Mouse (Mus musculus) heart, adult 8-10 months (tissue): Measurements from ENCODE around the gene Gpr152. TPM values are rescaled to one million over a fixed set of nuclear protein-coding genes. Genes with fewer than 3 reads are reported as not detected.

Experiments
- DNase-seq: peaks from one replicate; pipeline ENCODE4 v3.0.0; 2022; ENCODE audit warnings: low spot score
- total RNA-seq, 4 experiments: library from RNA; stranded (reverse); gene quantifications; 2 replicates each; pipeline ENCODE4 v1.2.4; 2022

The Gpr152 gene
- total RNA-seq, 4 experiments from 2014 or later = not detected

- no peak for DNase-seq
These were observed 32.1 kb downstream of the Gpr152 start for GRCm38 (mm10) chr19:4171393-4172290.

- no peak for DNase-seq
These were observed 33.3 kb downstream of the Gpr152 start for GRCm38 (mm10) chr19:4172925-4173324.

DNA sequence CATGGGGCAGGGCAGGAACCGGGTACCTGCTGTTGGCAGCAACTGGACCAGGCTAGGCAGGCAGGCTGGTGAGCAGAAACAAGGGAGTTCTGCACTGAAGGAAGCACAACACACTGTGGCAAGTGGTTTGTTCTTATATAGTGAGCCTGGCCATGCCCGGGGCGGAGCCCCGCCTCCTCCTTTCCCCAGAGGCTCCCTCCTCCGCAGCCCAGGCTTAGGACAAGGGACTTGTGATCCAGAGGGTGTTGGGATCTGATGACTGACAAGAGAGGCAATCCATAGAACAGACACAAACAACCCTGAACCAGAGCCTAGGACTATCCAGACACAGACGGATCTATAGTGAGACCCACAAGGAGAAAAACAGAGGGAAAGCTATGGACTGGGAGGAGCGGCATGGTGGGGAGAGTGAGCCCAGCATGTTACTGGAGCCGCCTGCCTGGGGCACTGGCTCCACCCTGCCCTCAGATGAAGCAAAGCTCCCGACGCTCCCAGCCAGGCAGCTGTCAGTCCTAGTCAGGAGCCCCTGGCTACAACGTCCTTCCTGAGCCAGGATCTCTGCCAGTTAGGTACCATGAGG is 35.9 kb downstream of the Gpr152 start, which contains the start of gene Carns1:
Carns1 (minus strand) TSS at position 112 of the 580 bp plus-strand sequence.
- no peak for DNase-seq

DNA sequence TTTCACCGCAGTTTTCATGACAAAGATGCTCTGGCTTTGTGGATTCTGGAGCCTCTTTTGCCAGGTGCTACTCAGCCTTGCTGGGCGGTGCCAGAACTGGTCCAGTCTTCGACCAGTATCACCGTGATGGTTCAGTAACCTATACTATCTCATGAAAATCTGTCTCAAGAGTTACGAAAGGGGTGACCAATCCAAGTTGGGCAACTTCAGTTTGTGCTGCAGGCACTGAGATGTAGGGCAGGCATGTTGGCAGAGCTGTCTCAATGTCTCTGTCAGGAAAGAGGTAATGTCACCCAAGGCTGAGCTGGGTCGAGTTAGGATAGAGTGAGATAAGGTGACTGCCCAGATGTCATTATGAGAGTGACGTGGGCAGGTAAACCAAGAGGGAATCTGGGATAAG is 40.8 kb downstream of the Gpr152 start:
- no peak for DNase-seq

- DNase-seq = no peak
These were observed 42.3 kb downstream of the Gpr152 start for GRCm38 (mm10) chr19:4181892-4182291.

- no peak for DNase-seq
These were observed 44.1 kb downstream of the Gpr152 start for GRCm38 (mm10) chr19:4183689-4184088.

- no peak for DNase-seq
These were observed 45.7 kb downstream of the Gpr152 start for GRCm38 (mm10) chr19:4184976-4185975.

GRCm38 (mm10) chr19:4187303-4187702 is 47.7 kb downstream of the Gpr152 start:
- DNase-seq = no peak

DNA sequence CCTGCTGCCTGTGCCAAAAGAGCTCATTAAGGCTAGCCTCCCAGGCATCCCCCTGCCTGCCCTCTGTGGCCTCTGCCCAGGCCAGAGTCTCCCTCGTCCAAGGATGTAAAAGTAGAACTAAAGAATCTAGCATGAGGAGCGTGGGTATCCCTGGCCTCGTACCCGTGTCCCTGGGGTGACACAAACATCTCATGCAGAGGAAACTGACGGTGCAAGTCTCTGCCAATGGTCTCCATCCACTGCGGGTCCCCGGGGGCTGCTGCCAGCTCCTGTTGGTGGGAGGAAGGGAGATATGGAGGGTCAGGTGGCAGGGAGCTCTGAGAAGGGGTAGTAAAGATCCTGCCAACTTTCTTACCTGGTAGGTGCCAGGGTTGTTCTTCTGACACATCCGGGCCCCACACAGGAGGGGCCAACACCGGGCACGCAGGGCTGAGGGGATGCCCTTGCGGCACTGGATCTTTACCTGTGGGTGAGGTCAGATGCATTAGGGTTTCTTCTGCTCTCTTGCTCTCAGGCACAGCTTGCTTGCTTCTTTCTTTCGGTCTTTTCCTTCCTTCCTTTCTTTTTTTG is 49.5 kb downstream of the Gpr152 start:
- DNase-seq = no peak

DNA sequence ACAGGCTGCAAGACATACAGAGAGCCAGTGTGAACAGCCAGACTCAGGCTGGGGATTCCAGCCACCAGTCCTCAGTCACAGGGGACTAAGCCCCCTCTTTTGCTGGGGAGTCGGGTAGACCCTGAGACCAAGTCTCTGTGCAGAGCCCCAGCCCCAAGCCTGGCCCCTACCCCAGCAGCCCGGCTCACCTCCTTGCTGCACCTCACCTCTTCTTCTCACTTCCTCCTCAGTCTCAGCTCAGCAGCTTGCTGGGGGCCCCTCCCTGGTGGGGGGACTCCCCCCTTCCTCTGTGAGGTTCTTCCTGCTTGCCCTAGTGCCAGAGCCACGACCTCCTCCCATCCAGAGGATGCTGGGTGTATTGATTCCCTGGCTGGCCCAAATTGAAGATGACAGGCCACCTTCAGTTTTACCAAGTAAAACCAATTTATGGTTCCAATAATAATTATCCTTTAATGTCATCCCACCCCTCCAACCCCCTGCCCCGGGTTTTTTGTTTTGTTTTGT is 51.3 kb downstream of the Gpr152 start, which contains the start of gene Tbc1d10c:
Tbc1d10c (minus strand) TSS at position 454 of the 504 bp plus-strand sequence.
- no peak for DNase-seq

DNA sequence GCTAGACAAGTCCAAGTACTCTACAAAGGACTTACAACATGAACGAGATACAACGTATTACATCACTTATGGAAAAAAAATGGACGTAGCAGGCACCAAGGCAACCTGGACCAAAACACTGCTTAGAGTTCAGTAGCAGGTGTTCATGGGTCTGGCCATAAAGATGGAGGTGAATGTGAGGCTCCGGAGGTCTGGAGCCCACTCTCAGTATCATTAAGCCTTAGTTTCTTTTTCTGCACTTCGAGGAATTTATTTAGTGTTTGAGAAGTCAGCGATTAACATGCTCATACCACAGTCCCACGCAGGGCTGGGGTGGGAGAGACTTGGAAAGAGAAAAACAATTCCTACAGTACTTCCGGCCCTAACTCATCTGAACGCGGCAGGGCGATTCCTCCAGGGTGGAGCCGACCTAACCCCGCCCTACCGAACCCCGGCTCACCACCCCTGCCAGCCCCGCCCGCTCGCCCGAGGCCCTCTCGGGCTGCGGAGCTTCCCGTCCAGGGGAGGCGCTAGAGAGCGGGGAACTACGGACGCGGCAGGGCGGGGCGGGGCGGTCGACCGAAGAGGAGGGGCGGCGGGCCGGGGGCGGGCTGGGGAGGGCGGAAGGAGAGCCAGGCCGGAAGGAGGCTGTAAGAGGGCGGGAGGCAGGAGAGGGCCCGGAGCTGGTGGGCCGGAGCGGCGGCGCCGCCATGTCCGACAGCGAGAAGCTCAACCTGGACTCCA is 52.1 kb downstream of the Gpr152 start, which contains the start of gene Ppp1ca:
Ppp1ca (plus strand) TSS at position 538 of the 723 bp plus-strand sequence.
- peak; percentile 92 for DNase-seq

DNA sequence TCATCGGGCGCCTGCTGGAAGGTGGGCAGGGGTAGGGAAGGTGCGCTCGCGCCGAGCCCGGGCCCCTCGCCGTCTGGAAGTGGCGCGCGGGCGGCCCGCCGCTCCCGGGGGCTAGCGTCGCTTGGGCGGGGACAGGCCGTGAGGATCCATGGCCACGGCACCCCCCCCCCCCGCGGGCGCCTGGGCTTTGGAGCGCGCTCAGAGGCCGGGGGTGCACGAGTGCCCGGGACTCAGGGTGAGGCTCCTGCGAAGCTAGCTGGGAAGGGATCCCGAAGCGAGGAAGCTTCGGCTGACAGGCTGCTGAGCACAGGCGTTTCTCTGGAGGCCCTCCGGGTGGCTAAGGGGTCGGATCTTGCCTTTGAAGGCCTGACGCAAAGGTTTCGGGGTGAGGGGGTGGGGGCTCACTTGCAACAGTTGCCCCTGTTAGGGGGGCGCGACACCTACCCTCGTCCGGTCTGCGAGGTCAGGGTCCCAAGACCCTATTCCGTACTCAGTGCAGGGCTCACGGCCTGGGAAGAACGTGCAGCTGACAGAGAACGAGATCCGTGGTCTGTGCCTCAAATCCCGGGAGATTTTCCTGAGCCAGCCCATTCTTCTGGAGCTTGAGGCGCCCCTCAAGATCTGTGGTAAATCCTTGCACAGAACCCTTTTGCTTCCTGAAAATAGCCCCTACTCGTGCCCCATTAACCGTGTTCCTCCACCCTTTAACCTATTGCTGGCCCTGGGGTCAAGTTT is 52.8 kb downstream of the Gpr152 start:
- no peak for DNase-seq

GRCm38 (mm10) chr19:4193129-4193528 is 53.5 kb downstream of the Gpr152 start:
- DNase-seq = no peak

- DNase-seq = no peak
These were observed 54.6 kb downstream of the Gpr152 start for GRCm38 (mm10) chr19:4194021-4194724.

- no peak for DNase-seq
These were observed 55.4 kb downstream of the Gpr152 start for GRCm38 (mm10) chr19:4194776-4195650.
